Mouse (Mus musculus) liver, embryonic 16.5 days (tissue): Measurements from ENCODE around the gene Lysmd2. TPM values are rescaled to one million over a fixed set of nuclear protein-coding genes. Genes with fewer than 3 reads are reported as not detected.

Experiments
- ATAC-seq: fragments of 200-750 bp; cut with Nextera tagmentation; 2 replicates; pipeline ENCODE4 v1.8.0; 2017; ENCODE audit warnings: low read depth, mild to moderate bottlenecking, moderate number of reproducible peaks, moderate library complexity
- H3K27ac ChIP-seq: fragments of 300-500 bp; sonication (generic); 2 replicates; pipeline ENCODE4 v1.5.1; 2014; ENCODE audit warnings: mild to moderate bottlenecking, low read length
- H3K27me3 ChIP-seq: fragments of 300-500 bp; sonication (generic); 2 replicates; pipeline ENCODE4 v1.6.1; 2014; ENCODE audit warnings: low read depth, low read length, mixed read lengths; ENCODE audit not compliant: control insufficient read depth, insufficient read depth
- H3K36me3 ChIP-seq: fragments of 300-500 bp; sonication (generic); 2 replicates; pipeline ENCODE4 v1.6.1; 2014; ENCODE audit warnings: mild to moderate bottlenecking; ENCODE audit not compliant: control insufficient read depth, insufficient read depth
- H3K4me1 ChIP-seq: fragments of 300-500 bp; sonication (generic); 2 replicates; pipeline ENCODE4 v1.6.1; 2014; ENCODE audit warnings: low read depth, low read length, mixed read lengths; ENCODE audit not compliant: control insufficient read depth
- H3K4me2 ChIP-seq: fragments of 300-500 bp; sonication (generic); 2 replicates; pipeline ENCODE4 v1.6.1; 2014; ENCODE audit warnings: low read depth, low read length, mixed read lengths
- H3K4me3 ChIP-seq: fragments of 300-500 bp; sonication (generic); 2 replicates; pipeline ENCODE4 v1.5.1; 2014; ENCODE audit warnings: low read depth, mild to moderate bottlenecking, low read length
- H3K9ac ChIP-seq: fragments of 300-500 bp; sonication (generic); 2 replicates; pipeline ENCODE4 v1.6.1; 2014; ENCODE audit warnings: low read depth, low read length
- H3K9me3 ChIP-seq: fragments of 300-500 bp; sonication (generic); replicated peaks from 2 replicates; pipeline ENCODE4 v1.6.1; 2016; ENCODE audit warnings: low read length; ENCODE audit not compliant: control insufficient read depth
- whole genome bisulfite sequencing: fragments of 180-500 bp; shearing (Covaris S2); extraction: QIAGEN DNeasy Blood & Tissue Kit; methylation state at CpG from one replicate; pipeline ENCODE4 v1.1.7; 2014; ENCODE audit not compliant: insufficient replicate concordance; 5-methylcytosine and 5-hydroxymethylcytosine counted together
- polyA plus RNA-seq: library from polyadenylated mRNA; unstranded; fragments of >200 nt; fragmentation: Nextera tagmentation; extraction: Ambion mirVana; gene quantifications from 2 replicates; pipeline ENCODE4 v1.2.1, GENCODE M21; 2015

The Lysmd2 gene
- 2.1 and 2.8 TPM in 2 replicates for polyA plus RNA-seq

DNA sequence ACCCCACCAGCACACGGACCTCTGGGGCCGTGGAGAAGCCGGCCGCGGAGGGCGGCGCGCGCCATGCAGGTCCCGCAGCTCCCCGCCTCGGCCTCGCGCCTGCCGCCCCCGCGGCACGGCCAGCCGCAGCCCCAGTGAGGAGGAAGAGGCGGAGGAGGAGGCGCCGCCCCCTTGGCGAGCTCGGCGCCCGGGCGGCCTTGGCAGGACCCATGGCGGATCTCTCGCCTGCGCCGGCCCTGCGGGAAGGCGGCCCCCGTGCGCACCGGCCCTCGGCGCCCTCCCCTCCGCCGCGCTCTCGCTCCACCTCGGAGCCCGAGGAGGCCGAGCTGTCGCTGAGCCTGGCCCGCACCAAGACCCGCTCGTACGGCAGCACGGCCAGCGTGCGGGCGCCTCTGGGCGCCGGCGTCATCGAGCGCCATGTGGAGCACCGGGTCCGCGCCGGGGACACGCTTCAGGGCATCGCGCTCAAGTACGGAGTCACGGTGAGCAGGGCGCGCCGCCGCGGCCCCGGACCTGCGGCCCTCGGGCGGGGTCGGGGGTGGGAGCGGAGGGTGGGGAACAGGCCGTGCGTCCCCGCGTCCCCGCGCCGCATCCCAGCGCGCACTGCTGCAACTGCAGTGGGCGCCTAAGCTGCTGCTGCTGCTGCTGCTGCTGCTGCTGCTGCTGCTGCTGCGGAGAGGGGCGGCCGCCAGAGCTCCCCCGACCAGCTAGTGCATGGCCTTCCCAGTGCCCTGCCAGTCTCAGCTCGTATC is at the start of gene Lysmd2:
Gene Lysmd2, plus strand, starts transcription at position 186 of the 752 bp plus-strand sequence.
- Histone ChIP-seq H3K9me3 (no peaks in the 10 kb centered on the region), H3K27ac (no peak within 1 kb of the TSS), H3K4me3 (peak within 1 kb of the TSS; percentile 62), H3K4me2 (peak within 1 kb of the TSS; percentile 74), H3K36me3 (no peaks in the 10 kb centered on the region), H3K4me1 (no peaks in the 10 kb centered on the region), H3K9ac (peak within 1 kb of the TSS; percentile 39; the same call in 1 of the 2 replicates), H3K27me3 (peaks cover 26% of the 10 kb centered on the region)
- peak; percentile 70 for ATAC-seq
- under 1% methylated on average over 80 of the region's 94 CpGs for WGBS

GRCm38 (mm10) chr9:75579321-75579720 is 46.2 kb upstream of the Lysmd2 start:
- no peaks in the 10 kb centered on the region for H3K9me3 ChIP-seq
- no peak overlapping the region for H3K9ac ChIP-seq
- H3K27ac ChIP-seq = no peak overlapping the region
- no peak overlapping the region for H3K4me2 ChIP-seq
- H3K4me1 ChIP-seq = no peaks in the 10 kb centered on the region
- H3K27me3 ChIP-seq = no peaks in the 10 kb centered on the region
- ATAC-seq = no peak
- WGBS = 61% methylated on average over 6 of the region's 6 CpGs
- H3K4me3 ChIP-seq = no peak overlapping the region
- H3K36me3 ChIP-seq = no peaks in the 10 kb centered on the region

DNA sequence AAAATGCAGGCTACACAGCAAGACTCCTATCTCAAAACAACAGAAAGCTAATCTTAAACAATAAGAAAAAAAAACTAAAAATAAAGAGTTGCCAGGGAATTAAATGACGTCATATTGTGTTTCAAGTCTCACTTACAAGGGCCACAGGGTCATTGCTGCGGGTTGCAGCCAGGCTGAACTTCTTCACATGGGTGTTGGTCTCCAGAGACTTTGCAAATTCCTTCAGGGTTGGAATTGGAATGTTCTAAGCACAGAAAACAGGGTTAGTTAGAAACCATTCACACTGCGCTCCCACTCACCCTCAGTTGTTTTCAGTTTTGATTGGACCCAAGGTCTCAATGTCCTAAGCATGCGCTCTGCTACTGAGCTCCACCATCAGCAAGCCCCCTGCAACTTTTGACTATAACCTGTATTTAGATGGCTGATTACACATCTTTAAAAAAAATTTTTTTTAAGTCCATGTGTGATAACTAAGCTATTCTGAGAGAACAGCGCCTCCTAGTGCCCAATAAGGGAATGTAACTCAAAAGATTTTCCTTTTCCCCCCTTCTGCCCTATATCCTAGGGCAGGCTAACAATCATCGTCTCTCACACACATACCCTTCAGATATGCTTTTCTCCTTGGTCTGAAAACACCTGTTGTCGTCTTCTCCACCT is 43.7 kb upstream of the Lysmd2 start:
- Histone ChIP-seq H3K4me3 (no peak overlapping the region), H3K27me3 (no peaks in the 10 kb centered on the region), H3K27ac (no peak overlapping the region), H3K4me1 (no peaks in the 10 kb centered on the region), H3K36me3 (no peaks in the 10 kb centered on the region), H3K9ac (no peak overlapping the region), H3K4me2 (no peak overlapping the region), H3K9me3 (no peaks in the 10 kb centered on the region)
- WGBS = 47% methylated on average over 7 of the region's 7 CpGs
- ATAC-seq = no peak

DNA sequence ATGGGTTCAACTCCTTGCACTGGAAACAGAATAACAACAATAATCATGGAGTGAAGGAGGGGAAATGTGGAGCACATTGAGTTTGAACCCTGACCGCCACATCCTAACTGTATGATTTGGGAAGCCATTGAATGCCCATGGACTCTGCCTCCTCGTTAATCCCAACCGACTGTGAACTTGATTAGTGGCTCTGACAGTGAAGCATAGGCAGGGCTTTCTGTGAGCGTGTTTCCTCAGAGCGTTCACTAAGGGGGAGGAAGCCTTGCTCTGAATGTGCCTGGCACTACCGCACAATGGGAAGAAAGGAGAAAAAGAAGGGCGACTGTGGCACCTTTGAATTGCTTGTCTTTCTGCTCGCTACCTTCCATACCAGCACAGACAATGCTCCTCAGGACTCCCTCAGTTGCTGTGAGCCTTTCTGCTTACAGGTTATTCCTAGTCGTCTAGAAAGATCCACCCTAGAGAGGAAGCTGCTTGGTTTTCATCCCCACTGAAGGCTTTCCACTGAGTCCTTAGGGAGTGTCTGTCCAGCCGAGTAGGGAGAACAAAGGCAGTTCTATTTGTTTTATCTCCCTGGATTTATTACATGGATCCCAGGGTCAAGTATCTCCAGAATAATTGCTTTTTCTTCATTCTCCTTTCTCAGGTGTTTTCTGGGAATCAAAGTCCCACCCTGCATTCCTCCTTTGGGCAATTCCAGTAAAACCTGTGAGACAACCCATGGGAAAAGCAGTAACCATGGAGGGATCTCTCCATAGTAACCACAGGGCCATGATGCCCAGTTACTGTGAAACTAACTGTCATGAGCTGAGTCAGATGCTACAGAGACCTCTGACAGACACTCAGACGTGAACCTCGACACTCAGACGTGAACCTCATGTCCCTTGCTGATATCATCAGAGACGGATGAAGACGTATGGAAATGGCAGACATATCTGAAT is 35.4 kb upstream of the Lysmd2 start:
- 68% methylated on average over 15 of the region's 15 CpGs for WGBS
- no peak for ATAC-seq
- no peaks in the 10 kb centered on the region for H3K9me3 ChIP-seq
- H3K4me1 ChIP-seq = no peaks in the 10 kb centered on the region
- no peak overlapping the region for H3K4me3 ChIP-seq
- H3K4me2 ChIP-seq = no peak overlapping the region
- no peak overlapping the region for H3K27ac ChIP-seq
- no peaks in the 10 kb centered on the region for H3K27me3 ChIP-seq
- H3K36me3 ChIP-seq = no peaks in the 10 kb centered on the region
- H3K9ac ChIP-seq = no peak overlapping the region

- no peaks in the 10 kb centered on the region for H3K27me3 ChIP-seq
- H3K27ac ChIP-seq = no peak overlapping the region
- ATAC-seq = no peak
- H3K4me3 ChIP-seq = no peak overlapping the region
- H3K9me3 ChIP-seq = no peaks in the 10 kb centered on the region
- no peak overlapping the region for H3K9ac ChIP-seq
- H3K4me2 ChIP-seq = no peak overlapping the region
- no peaks in the 10 kb centered on the region for H3K36me3 ChIP-seq
- no peaks in the 10 kb centered on the region for H3K4me1 ChIP-seq
- WGBS = 57% methylated on average over 5 of the region's 5 CpGs
Measured at GRCm38 (mm10) chr9:75593481-75593880, 32.1 kb upstream of the Lysmd2 start.

- no peak overlapping the region for H3K27ac ChIP-seq
- no peak for ATAC-seq
- no peak overlapping the region for H3K4me3 ChIP-seq
- no peaks in the 10 kb centered on the region; the same call in 1 of the 2 replicates for H3K27me3 ChIP-seq
- H3K36me3 ChIP-seq = no peaks in the 10 kb centered on the region
- H3K4me1 ChIP-seq = no peaks in the 10 kb centered on the region
- no peaks in the 10 kb centered on the region for H3K9me3 ChIP-seq
- no peak overlapping the region for H3K4me2 ChIP-seq
- WGBS = 63% methylated on average over 13 of the region's 13 CpGs
- H3K9ac ChIP-seq = no peak overlapping the region
Measured at GRCm38 (mm10) chr9:75597036-75597435, 28.5 kb upstream of the Lysmd2 start.

DNA sequence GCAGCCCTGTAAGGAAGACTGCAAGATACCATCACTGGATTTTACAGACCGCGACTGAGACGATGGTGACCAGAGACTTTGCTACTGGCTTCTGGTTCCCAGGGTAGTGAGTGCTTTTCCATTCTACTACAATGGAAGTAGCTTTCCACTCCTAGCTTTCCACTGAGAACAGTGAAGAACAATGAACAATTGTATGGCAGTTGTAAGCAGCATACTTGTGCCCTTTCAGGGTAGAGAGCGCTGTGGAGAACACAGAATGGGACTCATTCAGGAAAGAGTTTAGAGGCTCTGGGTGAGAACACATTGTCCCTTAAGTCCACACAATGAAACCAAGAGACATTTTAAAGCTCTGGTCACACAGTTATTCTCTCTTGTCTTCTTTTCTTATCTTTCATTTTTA is 27.9 kb upstream of the Lysmd2 start:
- no peak overlapping the region for H3K27ac ChIP-seq
- no peak overlapping the region for H3K4me3 ChIP-seq
- H3K36me3 ChIP-seq = no peaks in the 10 kb centered on the region
- H3K27me3 ChIP-seq = no peaks in the 10 kb centered on the region; the same call in 1 of the 2 replicates
- H3K9me3 ChIP-seq = no peaks in the 10 kb centered on the region
- ATAC-seq = no peak
- 64% methylated on average over 4 of the region's 4 CpGs for WGBS
- H3K9ac ChIP-seq = no peak overlapping the region
- no peak overlapping the region for H3K4me2 ChIP-seq
- no peaks in the 10 kb centered on the region for H3K4me1 ChIP-seq

DNA sequence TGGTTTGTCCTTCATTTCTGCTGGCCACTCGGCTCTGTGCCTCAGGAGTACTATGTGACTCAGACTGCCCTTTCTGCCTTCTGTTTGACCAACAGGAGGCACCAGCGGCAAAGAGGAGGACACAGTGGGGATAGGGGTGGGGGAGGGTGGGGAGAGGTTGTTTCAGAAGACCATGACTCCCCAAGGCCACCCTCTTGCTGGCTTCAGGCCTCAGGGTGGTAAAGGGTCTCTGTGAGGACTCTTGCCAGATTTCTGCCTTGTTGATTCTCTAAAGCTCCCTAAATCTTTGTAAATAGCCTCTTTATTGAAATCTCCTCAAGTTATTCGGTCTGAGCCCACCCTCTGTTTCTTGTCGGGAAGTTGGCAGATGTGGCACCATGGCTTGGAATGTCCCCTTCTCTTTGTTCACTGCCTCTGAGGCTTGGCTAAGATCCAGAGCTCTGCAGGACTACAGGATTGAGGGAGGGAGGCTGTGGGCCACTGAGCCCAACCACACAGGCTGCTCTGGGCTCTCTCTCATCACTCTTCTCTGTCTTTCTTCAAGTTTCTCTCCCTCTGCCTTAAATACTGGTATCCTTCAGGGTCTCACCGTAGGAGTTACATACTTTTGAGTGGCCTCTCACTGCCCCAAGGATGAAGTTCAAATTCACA is 26.2 kb upstream of the Lysmd2 start:
- Histone ChIP-seq H3K4me2 (no peak overlapping the region), H3K9ac (no peak overlapping the region), H3K4me1 (no peaks in the 10 kb centered on the region), H3K27me3 (no peaks in the 10 kb centered on the region; the same call in 1 of the 2 replicates), H3K36me3 (no peaks in the 10 kb centered on the region), H3K27ac (no peak overlapping the region), H3K4me3 (no peak overlapping the region), H3K9me3 (no peaks in the 10 kb centered on the region)
- no peak for ATAC-seq
- 43% methylated on average over 5 of the region's 5 CpGs for WGBS
